Mouse (Mus musculus): Measurements from ENCODE around the gene Tuba4a.
A peak's percentile ranks its signal among the peaks of the same experiment; 100 is the strongest.

Gene Tuba4a

GRCm38 (mm10) chr1:75212542-75212941 is 7.1 kb downstream of the Tuba4a start:
- DNase-seq (ENCODE audit: low read depth, low spot score) = no peak

GRCm38 (mm10) chr1:75211141-75211708 is 8.4 kb downstream of the Tuba4a start:
- no peak for DNase-seq (ENCODE audit: low read depth, low spot score)

- DNase-seq (ENCODE audit: low read depth, low spot score) = peak; percentile 96
Measured at GRCm38 (mm10) chr1:75210136-75211087, 9.3 kb downstream of the Tuba4a start, which contains the start of the genes Glb1l and Stk16. TSS of gene Glb1l (minus strand) at chr1:75210813. TSS of gene Stk16 (plus strand) at chr1:75210838.

GRCm38 (mm10) chr1:75208967-75209678 is 10.5 kb downstream of the Tuba4a start:
- DNase-seq (ENCODE audit: low read depth, low spot score) = peak; percentile 40

GRCm38 (mm10) chr1:75201236-75201635 is 18.4 kb downstream of the Tuba4a start:
- DNase-seq (ENCODE audit: low read depth, low spot score) = no peak

GRCm38 (mm10) chr1:75192452-75192851 is 27.2 kb downstream of the Tuba4a start:
- DNase-seq (ENCODE audit: low read depth, low spot score) = peak; percentile 54

- DNase-seq (ENCODE audit: low read depth, low spot score) = peak; percentile 97
Measured at GRCm38 (mm10) chr1:75191622-75192402, 27.9 kb downstream of the Tuba4a start, which contains the start of the genes Ankzf1 and Atg9a. TSS of gene Ankzf1 (plus strand) at chr1:75192151. TSS of gene Atg9a (minus strand) at chr1:75192196.

- DNase-seq (ENCODE audit: low read depth, low spot score) = no peak
Measured at GRCm38 (mm10) chr1:75191258-75191621, 28.4 kb downstream of the Tuba4a start.

- no peak for DNase-seq (ENCODE audit: low read depth, low spot score)
Measured at GRCm38 (mm10) chr1:75190577-75190976, 29.1 kb downstream of the Tuba4a start.

GRCm38 (mm10) chr1:75187914-75188483 is 31.7 kb downstream of the Tuba4a start:
- no peak for DNase-seq (ENCODE audit: low read depth, low spot score)

GRCm38 (mm10) chr1:75187126-75187525 is 32.5 kb downstream of the Tuba4a start:
- DNase-seq (ENCODE audit: low read depth, low spot score) = no peak

- no peak for DNase-seq (ENCODE audit: low read depth, low spot score)
Measured at GRCm38 (mm10) chr1:75185495-75185894, 34.2 kb downstream of the Tuba4a start.

- DNase-seq (ENCODE audit: low read depth, low spot score) = peak; percentile 24
Measured at GRCm38 (mm10) chr1:75182160-75182559, 37.5 kb downstream of the Tuba4a start.

- DNase-seq (ENCODE audit: low read depth, low spot score) = no peak
Measured at GRCm38 (mm10) chr1:75181377-75181870, 38.2 kb downstream of the Tuba4a start.

GRCm38 (mm10) chr1:75180741-75181140 is 38.9 kb downstream of the Tuba4a start:
- DNase-seq (ENCODE audit: low read depth, low spot score) = no peak

GRCm38 (mm10) chr1:75180105-75180590 is 39.5 kb downstream of the Tuba4a start, which contains the start of gene Abcb6:
TSS of gene Abcb6 (minus strand) at chr1:75180392.
- DNase-seq (ENCODE audit: low read depth, low spot score) = peak; percentile 85

GRCm38 (mm10) chr1:75179334-75180104 is 40.1 kb downstream of the Tuba4a start:
- DNase-seq (ENCODE audit: low read depth, low spot score) = peak; percentile 35

- peak; percentile 98 for DNase-seq (ENCODE audit: low read depth, low spot score)
Measured at GRCm38 (mm10) chr1:75168472-75169464, 50.9 kb downstream of the Tuba4a start, which contains the start of gene Zfand2b. TSS of gene Zfand2b (plus strand) at chr1:75168646.
